Mouse (Mus musculus) cerebellum, adult (tissue): ENCODE data around the gene Gm14308.
"Not testable (repeated sequence)": the region's sequence is repeated elsewhere in the genome, so short reads cannot be mapped to it uniquely, and the experiment has no call there.

Source experiments
- ATAC-seq: cut with Nextera tagmentation; 2 replicates; pipeline ENCODE4 v1.9.2; 2017; ENCODE audit warnings: mild to moderate bottlenecking, moderate library complexity, mixed read lengths; ENCODE audit not compliant: insufficient number of reproducible peaks, low FRiP score, low TSS enrichment

Gene Gm14308

GRCm38 (mm10) chr2:176636244-176636643 lies at the start of gene Gm14308:
Gm14308 (minus strand) TSS chr2:176636344.
- not testable (repeated sequence) for ATAC-seq

DNA sequence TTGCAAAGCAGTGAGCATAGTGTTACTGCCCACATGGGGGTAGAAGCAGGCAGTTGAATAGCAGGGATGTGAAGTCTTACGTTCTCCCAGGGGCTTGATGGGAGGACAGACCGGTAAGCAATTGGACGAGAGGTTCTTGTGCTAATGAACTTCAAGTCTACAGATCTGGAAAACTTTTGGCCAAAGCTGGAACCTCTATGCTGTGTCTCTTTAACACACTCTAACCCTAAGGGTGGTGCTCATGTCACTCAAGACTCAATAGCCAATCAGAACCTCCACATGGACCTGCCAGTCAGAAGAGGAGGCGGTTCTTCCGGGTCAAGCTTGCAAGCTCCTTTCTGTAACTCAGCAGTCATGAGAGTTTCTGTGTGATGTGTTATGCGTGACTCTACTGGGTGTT lies 34.1 kb upstream of the Gm14308 start, which contains the start of gene Zfp973:
Zfp973 (plus strand) TSS at position 301 of the 400 bp plus-strand sequence.
- not testable (repeated sequence) for ATAC-seq
